Mouse (Mus musculus): ENCODE data around the gene Gm10073.
"Not testable (repeated sequence)": the region's sequence is repeated elsewhere in the genome, so short reads cannot be mapped to it uniquely, and the experiment has no call there.

Gene Gm10073

DNA sequence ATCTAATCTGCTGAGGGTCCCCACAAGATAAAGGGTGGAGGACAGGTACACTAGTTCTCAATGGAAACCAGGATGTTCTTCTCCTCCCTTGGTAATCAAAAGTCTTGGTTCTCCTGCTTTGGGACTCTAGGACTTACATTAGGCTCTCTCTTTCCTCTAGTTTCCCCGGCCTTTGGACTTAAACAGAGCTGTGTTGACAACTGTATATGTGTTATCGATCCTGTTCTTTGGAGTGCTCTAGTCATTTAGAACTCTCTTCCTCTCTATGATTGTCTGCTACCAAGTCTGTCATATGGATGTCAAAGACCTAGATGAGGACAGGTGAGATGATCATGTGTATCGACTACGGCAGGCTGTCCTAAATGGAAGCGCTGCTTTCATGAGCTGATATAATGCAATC lies 23.8 kb upstream of the Gm10073 start:
- no peak for DNase-seq

GRCm38 (mm10) chr8:106595623-106596022 lies 22.4 kb upstream of the Gm10073 start:
- DNase-seq = not testable (repeated sequence)

DNA sequence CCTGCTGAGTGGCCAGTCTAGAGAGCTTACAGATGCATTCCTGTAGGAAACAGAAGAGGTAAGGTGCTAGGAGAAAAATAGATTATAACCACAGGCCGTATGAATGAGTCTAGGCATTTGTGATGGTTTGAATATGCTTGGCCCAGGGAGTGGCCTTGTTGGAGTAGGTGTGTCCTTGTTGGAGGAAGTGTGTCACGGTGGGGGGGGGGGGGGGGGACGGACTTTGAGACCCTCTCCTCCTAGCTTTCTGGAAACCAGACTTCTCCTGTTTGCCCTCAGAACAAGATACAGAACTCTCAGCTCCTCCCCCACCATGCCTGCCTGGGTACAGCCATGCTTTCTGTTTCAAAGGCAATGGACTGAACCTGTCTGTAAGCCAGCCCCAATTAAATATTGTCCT lies 19.2 kb upstream of the Gm10073 start:
- DNase-seq = no peak

- no peak for DNase-seq
Observed at GRCm38 (mm10) chr8:106588443-106589431, 15.5 kb upstream of the Gm10073 start.

- DNase-seq = no peak
Observed at GRCm38 (mm10) chr8:106586896-106587295, 13.6 kb upstream of the Gm10073 start.

- no peak for DNase-seq
Observed at GRCm38 (mm10) chr8:106585671-106586037, 12.4 kb upstream of the Gm10073 start.

DNA sequence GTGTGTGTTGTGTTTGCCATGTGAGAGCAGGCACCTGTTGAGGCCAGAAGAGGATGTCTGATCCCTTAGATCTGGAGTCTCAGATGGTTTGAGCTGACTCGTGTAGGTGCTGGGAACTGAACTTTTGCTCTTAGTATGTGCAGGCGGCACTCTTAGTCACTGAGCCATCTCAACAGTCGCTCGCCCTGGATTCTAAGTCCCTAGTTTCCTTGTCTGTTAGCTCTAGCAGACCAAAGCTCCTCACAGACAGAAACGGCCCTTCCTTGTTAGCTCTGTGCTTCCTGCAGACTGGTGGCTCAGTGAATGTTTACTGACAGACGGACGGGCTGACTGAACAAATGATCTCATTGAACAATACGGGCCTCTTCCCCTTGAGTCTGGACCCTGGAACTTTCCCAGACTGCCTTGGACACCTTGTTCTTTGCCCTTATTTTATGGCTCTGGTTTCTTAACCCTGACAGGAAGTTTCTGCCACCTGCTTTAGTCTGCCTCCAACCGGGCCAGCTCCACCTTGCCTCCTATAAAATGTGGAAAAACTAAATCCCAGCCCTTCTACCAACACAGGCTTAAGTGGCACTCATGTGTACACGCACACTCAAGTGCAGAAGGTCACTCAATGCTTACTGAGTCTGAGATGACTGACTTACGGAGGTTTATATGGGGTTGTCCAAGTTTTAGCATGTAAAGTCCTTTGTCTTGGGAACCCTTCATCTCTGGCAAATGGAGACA lies 11.8 kb upstream of the Gm10073 start:
- no peak for DNase-seq

DNA sequence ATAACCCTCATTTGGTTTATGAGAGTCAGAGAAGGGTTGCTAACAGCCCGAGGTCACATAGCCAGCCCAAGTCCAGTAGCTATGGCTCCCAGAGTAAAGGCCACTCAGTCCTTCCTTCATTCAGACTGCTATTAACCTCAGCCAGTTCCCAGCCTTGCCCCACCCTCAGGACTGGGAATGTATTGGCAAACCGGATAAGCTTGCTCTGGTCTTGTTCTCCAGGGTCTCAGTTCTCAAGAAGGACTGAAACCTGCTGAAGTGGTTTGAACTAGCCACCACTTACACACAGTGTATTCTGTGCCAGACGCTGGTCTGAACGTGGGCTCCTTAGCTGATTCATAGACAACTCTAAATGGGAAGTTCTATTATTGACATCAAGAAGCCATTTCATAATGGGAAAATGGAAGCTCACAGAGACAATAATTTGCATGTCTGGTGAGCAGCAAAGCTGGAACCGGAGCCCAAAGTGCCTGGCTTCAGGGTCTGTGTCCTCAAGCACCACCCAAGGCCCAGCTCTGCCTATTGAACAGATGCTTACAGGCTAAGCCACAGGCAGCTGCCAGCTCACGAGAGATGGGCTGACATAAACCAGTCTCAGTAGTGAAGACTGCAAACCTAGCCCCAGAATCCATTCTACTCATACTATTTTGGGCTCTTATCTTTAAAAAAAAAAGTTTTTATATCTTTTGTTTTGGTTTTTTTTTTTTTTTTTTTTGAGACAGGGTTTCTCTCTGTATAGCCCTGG lies 8.3 kb upstream of the Gm10073 start:
- DNase-seq = no peak

DNA sequence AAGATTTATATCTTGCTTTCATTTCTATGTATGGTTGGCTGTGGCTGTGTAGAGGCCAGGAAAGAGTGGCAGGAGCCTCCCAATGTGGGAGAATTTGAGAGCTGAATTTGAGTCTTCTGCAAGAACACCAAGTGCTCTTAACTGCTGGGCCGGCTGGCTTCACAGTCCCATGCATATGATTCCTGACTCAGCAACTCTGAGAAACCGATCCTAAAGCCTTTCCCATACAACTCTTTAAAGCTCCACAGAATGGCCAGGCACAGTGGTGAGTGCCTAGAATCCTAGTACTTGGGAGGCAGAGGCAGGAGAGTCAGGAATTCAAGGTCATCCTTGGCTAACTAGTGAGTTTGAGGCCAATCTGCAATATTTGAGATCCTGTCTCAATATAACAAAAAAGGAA lies 6.2 kb upstream of the Gm10073 start:
- DNase-seq = no peak

DNA sequence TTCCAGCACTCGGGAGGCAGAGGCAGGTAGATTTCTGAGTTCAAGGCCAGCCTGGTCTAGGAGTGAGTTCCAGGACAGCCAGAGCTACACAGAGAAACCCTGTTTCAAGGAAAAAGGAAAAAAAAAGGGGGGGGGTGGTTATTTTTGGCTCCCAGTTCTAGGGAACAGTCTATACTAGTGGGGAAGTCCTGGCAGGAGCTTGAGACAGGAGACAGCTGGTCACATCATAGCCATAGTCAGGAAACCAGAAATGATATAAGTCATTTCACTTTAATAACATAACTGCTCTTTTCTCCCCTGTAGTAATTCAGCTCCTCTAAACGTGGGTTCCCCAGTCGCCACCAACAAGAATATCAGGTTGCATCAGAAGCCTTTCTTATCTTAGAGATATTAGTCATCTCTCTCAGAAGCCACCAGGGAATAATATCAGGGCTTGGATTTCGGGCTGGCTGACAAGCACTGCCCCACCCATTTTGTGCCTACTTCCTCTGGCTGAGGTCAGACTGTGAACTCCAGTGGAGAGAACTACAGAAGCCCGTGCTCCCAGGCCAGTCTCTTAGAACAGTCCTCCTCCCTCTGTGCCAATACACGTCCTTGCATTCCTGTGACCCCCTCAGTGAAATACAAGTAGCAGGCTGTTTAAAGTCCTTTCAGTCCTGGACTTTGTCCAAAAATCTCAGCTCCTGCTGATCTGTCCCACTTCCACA lies 3.7 kb upstream of the Gm10073 start:
- no peak for DNase-seq

- DNase-seq = no peak
Observed at GRCm38 (mm10) chr8:106574283-106574682, 1.0 kb upstream of the Gm10073 start.

DNA sequence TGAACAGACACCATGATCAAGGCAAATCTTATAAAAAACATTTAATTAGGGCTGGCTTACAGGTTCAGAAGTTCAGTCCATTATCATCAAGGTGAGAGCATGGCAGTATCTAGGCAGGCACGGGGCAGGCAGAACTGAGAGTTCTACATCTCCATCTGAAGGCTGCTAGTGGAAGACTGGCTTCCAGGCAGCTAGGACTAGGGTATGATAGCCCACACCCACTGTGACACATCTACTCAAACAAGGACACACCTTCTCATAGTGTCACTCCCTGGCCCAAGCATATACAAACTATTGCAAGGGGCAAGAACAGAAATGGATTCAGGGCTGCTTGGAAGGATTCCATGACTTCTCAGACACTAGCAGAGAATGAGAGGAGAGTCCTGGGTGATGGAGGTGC lies 1.1 kb downstream of the Gm10073 start:
- not testable (repeated sequence) for DNase-seq

DNA sequence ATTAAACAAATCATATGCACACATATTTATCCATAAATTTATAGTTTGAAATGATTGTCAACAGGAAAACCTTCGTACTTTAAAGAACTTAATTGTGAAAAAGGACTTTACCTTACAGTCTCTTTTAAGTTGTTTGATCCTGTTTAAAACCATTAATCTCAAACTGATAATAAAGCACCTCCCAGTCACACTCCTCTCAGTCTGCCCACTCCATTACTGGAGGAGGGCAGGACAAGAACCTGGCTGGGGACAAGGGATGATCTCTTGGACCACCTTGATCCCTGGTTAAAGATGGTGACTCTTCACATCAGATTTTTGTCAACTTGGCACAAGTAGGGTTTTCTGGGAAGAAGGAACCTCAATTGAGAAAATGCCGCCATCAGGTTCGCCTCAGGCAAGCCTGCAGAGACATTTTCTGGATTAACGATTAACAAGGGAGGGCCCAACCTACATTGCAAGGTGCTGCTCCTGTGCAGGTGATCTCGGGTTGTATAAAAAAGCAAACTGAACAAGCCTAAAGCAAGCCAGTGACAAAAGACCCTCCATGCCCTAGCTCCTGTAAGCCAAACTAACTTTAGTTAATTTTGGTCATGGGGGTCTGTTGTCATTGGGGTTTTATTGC lies 1.6 kb downstream of the Gm10073 start:
- DNase-seq = no peak

DNA sequence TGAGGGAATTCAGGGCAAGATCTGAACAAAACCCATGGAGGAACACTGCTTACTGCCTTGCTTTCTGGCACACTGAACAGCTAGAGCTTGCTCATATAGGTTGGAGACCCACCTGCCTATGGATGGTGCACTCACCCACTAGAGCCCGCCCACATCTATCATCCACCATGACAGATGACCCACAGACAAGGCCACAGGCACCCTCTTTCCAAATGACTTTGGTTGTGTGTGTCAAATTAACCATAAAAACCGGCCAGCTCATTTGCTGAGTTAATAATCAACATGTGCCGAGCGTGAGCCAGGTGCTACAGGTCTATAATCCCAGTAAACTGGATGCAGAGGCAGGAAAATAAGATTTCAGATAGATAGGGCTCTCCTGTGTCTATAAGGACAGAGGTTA lies 2.9 kb downstream of the Gm10073 start:
- no peak for DNase-seq

DNA sequence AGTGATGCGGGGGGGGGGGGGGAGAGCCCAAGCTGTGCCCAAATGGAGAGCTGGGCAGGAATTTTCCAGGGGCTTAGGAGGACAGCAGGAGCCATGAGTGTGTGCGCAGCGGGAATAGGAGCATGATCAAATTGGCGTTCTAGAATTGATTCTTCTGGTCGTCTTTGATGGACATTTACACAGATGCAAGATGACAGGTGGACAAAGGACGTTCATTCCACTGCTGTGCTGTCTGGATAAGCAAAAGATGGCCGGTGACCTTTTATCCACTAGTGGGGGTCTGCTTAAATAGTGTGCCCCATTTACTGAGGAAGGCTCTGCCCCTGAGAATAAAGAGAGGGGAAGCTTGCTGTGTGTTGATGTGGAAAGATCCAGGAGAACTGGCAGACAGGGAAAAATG lies 4.3 kb downstream of the Gm10073 start:
- no peak for DNase-seq

DNA sequence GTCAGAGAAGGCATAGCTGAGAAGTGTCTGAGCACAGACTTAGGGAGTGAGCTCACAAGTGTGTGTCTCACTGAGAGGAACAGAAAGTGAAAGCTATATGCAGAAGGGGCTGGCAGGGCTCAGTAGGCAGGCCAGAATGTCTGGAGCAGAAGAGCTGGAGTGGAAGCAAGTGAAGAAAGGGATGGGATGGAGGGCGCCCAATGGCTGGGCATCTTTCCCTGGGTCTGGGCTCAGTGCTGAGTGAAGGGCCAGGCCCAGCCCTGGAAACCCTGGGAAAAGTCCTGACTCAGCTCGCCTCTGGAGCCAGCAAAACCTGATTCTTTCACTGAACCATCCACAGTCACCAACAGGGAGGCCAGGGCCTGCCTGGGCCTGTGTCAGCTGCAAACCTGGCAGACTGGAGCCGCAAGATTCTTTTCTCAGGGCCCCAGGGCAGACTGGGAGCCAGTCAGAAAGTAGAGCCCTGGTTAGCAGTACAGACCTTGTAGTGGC lies 9.5 kb downstream of the Gm10073 start:
- no peak for DNase-seq

GRCm38 (mm10) chr8:106561097-106561865 lies 12.0 kb downstream of the Gm10073 start:
- DNase-seq = peak; percentile 11

- DNase-seq = no peak
Observed at GRCm38 (mm10) chr8:106559844-106560243, 13.4 kb downstream of the Gm10073 start.

DNA sequence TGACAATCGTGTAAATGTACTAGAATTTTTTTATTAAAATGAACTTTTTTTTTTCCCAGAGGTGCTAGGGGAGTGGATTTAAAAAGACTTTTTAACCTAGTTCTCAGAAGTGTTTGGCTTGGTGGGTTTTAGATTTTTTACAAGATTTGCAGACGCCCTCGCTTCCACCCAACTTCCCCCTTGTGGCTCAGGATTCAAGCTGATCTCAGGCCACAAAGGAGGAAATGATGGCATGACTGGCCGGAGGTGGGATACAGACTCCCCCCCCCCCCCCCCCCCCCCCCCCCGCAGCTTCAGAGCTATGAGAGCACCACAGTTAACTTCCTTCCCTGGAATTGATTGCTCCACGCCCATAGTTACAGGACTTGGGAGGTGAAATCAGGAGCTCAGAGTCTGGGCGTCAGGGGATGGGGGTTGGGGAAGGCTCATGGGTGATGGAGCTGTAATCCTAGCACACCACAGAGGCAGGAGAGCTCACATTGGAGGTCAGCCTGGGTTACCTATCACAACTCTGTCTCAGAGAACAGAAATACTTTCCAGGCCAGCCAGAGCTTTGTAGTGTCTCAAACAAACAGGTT lies 17.1 kb downstream of the Gm10073 start:
- DNase-seq = no peak

GRCm38 (mm10) chr8:106554011-106554410 lies 19.2 kb downstream of the Gm10073 start:
- DNase-seq = no peak

DNA sequence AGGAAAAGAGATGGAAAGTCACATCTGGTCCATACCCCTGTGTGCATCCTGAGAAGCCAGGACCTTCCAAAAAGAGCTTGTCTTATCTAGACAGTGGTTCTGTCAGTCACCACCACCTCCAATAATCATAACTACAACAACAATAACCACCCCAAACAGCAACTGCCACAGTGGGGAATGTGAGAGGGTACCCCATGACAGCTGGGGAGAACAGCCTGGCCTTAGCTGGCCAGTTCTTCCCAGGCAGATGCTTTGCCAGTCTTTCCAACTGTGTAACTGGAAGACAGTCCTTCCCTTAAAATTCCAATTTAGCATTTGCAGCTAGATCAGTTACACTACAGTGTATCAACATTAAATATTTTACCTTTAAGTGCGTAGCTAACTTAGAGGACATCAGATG lies 22.4 kb downstream of the Gm10073 start:
- no peak for DNase-seq

All from cerebellum, adult 9-11 months (tissue).